Mouse (Mus musculus) kidney, postnatal 0 days (tissue): Measurements from ENCODE around the gene Gstcd. TPM values are rescaled to one million over a fixed set of nuclear protein-coding genes. Genes with fewer than 3 reads are reported as not detected.

ENCODE experiments used
- ATAC-seq: fragments of 200-750 bp; cut with Nextera tagmentation; replicated peaks from 2 replicates; pipeline ENCODE4 v1.8.0; 2017; ENCODE audit warnings: low read depth, moderate number of reproducible peaks, moderate TSS enrichment, moderate library complexity; ENCODE audit not compliant: low FRiP score
- DNase-seq: peaks from one replicate; pipeline ENCODE4 v3.0.0-alpha.2; 2016; ENCODE audit warnings: low spot score
- H3K27ac ChIP-seq: fragments of 300-500 bp; sonication (generic); 2 replicates; pipeline ENCODE4 v1.5.1; 2014; ENCODE audit warnings: mild to moderate bottlenecking
- H3K27me3 ChIP-seq: fragments of 300-500 bp; sonication (generic); 2 replicates; pipeline ENCODE4 v1.6.1; 2014; ENCODE audit warnings: low read length, mixed read lengths; ENCODE audit not compliant: insufficient read depth
- H3K36me3 ChIP-seq: fragments of 300-500 bp; sonication (generic); 2 replicates; pipeline ENCODE4 v1.6.1; 2014; ENCODE audit warnings: low read length, mixed read lengths; ENCODE audit not compliant: insufficient read depth
- H3K4me1 ChIP-seq: fragments of 300-500 bp; sonication (generic); replicated peaks from 2 replicates; pipeline ENCODE4 v1.6.1; 2014; ENCODE audit warnings: antibody characterized with exemption, low read length, mixed read lengths; ENCODE audit not compliant: insufficient read depth
- H3K4me2 ChIP-seq: fragments of 300-500 bp; sonication (generic); 2 replicates; pipeline ENCODE4 v1.6.1; 2014; ENCODE audit warnings: mild to moderate bottlenecking, low read length, moderate library complexity, mixed read lengths
- H3K4me3 ChIP-seq: fragments of 300-500 bp; sonication (generic); replicated peaks from 2 replicates; pipeline ENCODE4 v1.5.1; 2014; ENCODE audit warnings: low read depth, low read length
- H3K9ac ChIP-seq: fragments of 300-500 bp; sonication (generic); 2 replicates; pipeline ENCODE4 v1.6.1; 2014; ENCODE audit warnings: low read depth, low read length
- H3K9me3 ChIP-seq: fragments of 300-500 bp; sonication (generic); replicated peaks from 2 replicates; pipeline ENCODE4 v1.6.1; 2016; ENCODE audit warnings: low read length, inconsistent platforms, mixed read lengths
- CTCF ChIP-seq: IDR thresholded peaks from 2 replicates; pipeline ENCODE4 v1.5.1; 2016; ENCODE audit warnings: antibody characterized with exemption, low read depth, mild to moderate bottlenecking, moderate library complexity
- WGBS: fragments of 180-500 bp; shearing (Covaris S2); extraction: QIAGEN DNeasy Blood & Tissue Kit; methylation state at CpG from one replicate; pipeline ENCODE4 v1.1.7; 2014; 5-methylcytosine and 5-hydroxymethylcytosine counted together
- polyA plus RNA-seq: library from polyadenylated mRNA; unstranded; fragments of >200 nt; fragmentation: Nextera tagmentation; extraction: Ambion mirVana; gene quantifications from 2 replicates; pipeline ENCODE4 v1.2.1, GENCODE M21; 2015

The Gstcd gene
- polyA plus RNA-seq, 1 experiment from 2014 or later, result 4.5 TPM

- no peak overlapping the region for H3K9ac ChIP-seq
- ATAC-seq (no peak), DNase-seq (peak; percentile 21)
- peak overlapping the region; percentile 79 for H3K4me3 ChIP-seq
- peak overlapping the region; percentile 95 for H3K4me2 ChIP-seq
- no peaks in the 10 kb centered on the region for H3K9me3 ChIP-seq
- H3K36me3 ChIP-seq, result no peaks in the 10 kb centered on the region
- WGBS, result 20% methylated on average over 7 of the region's 7 CpGs
- no peaks in the 10 kb centered on the region for H3K27me3 ChIP-seq
- no peak overlapping the region for H3K27ac ChIP-seq
- H3K4me1 ChIP-seq, result peaks cover 16% of the 10 kb centered on the region; the same call in 1 of the 2 replicates
- TF ChIP-seq CTCF, result no peak
Measured at GRCm38 (mm10) chr3:132948298-132948795, 143.5 kb downstream of the Gstcd start.

GRCm38 (mm10) chr3:132946086-132946485, 145.7 kb downstream of the Gstcd start:
- Histone ChIP-seq H3K27ac (no peak overlapping the region), H3K4me3 (no peak overlapping the region), H3K27me3 (no peaks in the 10 kb centered on the region), H3K9ac (no peak overlapping the region), H3K36me3 (no peaks in the 10 kb centered on the region), H3K4me2 (no peak overlapping the region), H3K4me1 (peaks cover 16% of the 10 kb centered on the region; the same call in 1 of the 2 replicates), H3K9me3 (no peaks in the 10 kb centered on the region)
- DNase-seq (no peak), ATAC-seq (no peak)
- 74% methylated on average over 5 of the region's 5 CpGs for WGBS
- TF ChIP-seq CTCF, result no peak

- Histone ChIP-seq H3K36me3 (no peaks in the 10 kb centered on the region), H3K4me1 (peaks cover 16% of the 10 kb centered on the region; the same call in 1 of the 2 replicates), H3K4me3 (no peak overlapping the region), H3K9ac (no peak overlapping the region), H3K9me3 (no peaks in the 10 kb centered on the region), H3K4me2 (no peak overlapping the region), H3K27ac (no peak overlapping the region), H3K27me3 (no peaks in the 10 kb centered on the region)
- ATAC-seq (no peak), DNase-seq (no peak)
- TF ChIP-seq CTCF, result no peak
- 69% methylated on average over 7 of the region's 7 CpGs for WGBS
Measured at GRCm38 (mm10) chr3:132945669-132946068, 146.2 kb downstream of the Gstcd start.

GRCm38 (mm10) chr3:132944609-132945008, 147.2 kb downstream of the Gstcd start:
- no peaks in the 10 kb centered on the region for H3K27me3 ChIP-seq
- ATAC-seq, result no peak
- WGBS, result 43% methylated on average over 3 of the region's 3 CpGs

GRCm38 (mm10) chr3:132944193-132944592, 147.6 kb downstream of the Gstcd start:
- no peak overlapping the region for H3K4me2 ChIP-seq

More at GRCm38 (mm10) chr3:132944609-132945008, 147.2 kb downstream of the Gstcd start:
- H3K4me3 ChIP-seq, result no peak overlapping the region
- no peak overlapping the region for H3K27ac ChIP-seq
- no peaks in the 10 kb centered on the region for H3K36me3 ChIP-seq
- no peak overlapping the region for H3K4me2 ChIP-seq
- H3K9me3 ChIP-seq, result no peaks in the 10 kb centered on the region
- H3K9ac ChIP-seq, result no peak overlapping the region
- H3K4me1 ChIP-seq, result peaks cover 15% of the 10 kb centered on the region; the same call in 1 of the 2 replicates
- no peak for TF ChIP-seq CTCF
- DNase-seq, result no peak

GRCm38 (mm10) chr3:132942778-132943177, 149.1 kb downstream of the Gstcd start:
- H3K4me1 ChIP-seq, result peaks cover 9% of the 10 kb centered on the region; the same call in 1 of the 2 replicates
- H3K27me3 ChIP-seq, result no peaks in the 10 kb centered on the region
- no peak overlapping the region for H3K9ac ChIP-seq
- no peak overlapping the region for H3K27ac ChIP-seq
- no peak for ATAC-seq
- WGBS, result 88% methylated on average over 6 of the region's 6 CpGs
- no peak for DNase-seq
- no peak for TF ChIP-seq CTCF
- no peaks in the 10 kb centered on the region for H3K36me3 ChIP-seq
- H3K4me3 ChIP-seq, result no peak overlapping the region
- H3K4me2 ChIP-seq, result no peak overlapping the region
- no peaks in the 10 kb centered on the region for H3K9me3 ChIP-seq

More at GRCm38 (mm10) chr3:132944193-132944592, 147.6 kb downstream of the Gstcd start:
- H3K4me1 ChIP-seq, result peaks cover 11% of the 10 kb centered on the region; the same call in 1 of the 2 replicates
- H3K36me3 ChIP-seq, result no peaks in the 10 kb centered on the region
- DNase-seq, result peak; percentile 15
- no peak overlapping the region for H3K9ac ChIP-seq
- no peaks in the 10 kb centered on the region for H3K27me3 ChIP-seq
- ATAC-seq, result 0 out of 2 replicates have a peak, but pooled peaks have one; percentile 23
- H3K27ac ChIP-seq, result peak overlapping the region; percentile 22; the same call in 1 of the 2 replicates
- no peak for TF ChIP-seq CTCF
- no peaks in the 10 kb centered on the region for H3K9me3 ChIP-seq
- H3K4me3 ChIP-seq, result no peak overlapping the region
- 29% methylated on average over 7 of the region's 7 CpGs for WGBS
